Mouse (Mus musculus) heart, embryonic 14.5 days (tissue): Measurements from ENCODE around the gene 1700029P11Rik. TPM values are rescaled to one million over a fixed set of nuclear protein-coding genes. Genes with fewer than 3 reads are reported as not detected.
"Not testable (repeated sequence)": the region's sequence is repeated elsewhere in the genome, so short reads cannot be mapped to it uniquely, and the experiment has no call there.

Experiments
- ATAC-seq: fragments of 200-750 bp; cut with Nextera tagmentation; 2 replicates; pipeline ENCODE4 v1.8.0; 2017; ENCODE audit warnings: low read depth, moderate TSS enrichment; ENCODE audit not compliant: insufficient number of reproducible peaks, insufficient read depth, low FRiP score
- H3K27ac ChIP-seq, 2 experiments: fragments of 200-500 bp in 1 of 2; fragments of 300-500 bp in 1 of 2; sonication (generic) in 1 of 2; replicated peaks in 1 of 2; 2 replicates each; pipeline ENCODE4 v1.5.1; 2012 to 2014; ENCODE audit warnings: low read depth in 2 of 2, low read length in 2 of 2, control low read depth in 1 of 2, mild to moderate bottlenecking in 1 of 2, mixed read lengths in 1 of 2; ENCODE audit not compliant: control insufficient read depth in 1 of 2, insufficient read depth in 1 of 2
- H3K27me3 ChIP-seq: fragments of 300-500 bp; sonication (generic); 2 replicates; pipeline ENCODE4 v1.6.1; 2014; ENCODE audit warnings: mild to moderate bottlenecking, low read length, control low read depth; ENCODE audit not compliant: control insufficient read depth, insufficient read depth
- H3K36me3 ChIP-seq: fragments of 300-500 bp; sonication (generic); 2 replicates; pipeline ENCODE4 v1.6.1; 2014; ENCODE audit warnings: mild to moderate bottlenecking, control low read depth, low read length, mixed read lengths; ENCODE audit not compliant: control insufficient read depth, insufficient read depth
- H3K4me1 ChIP-seq, 2 experiments: fragments of 200-500 bp in 1 of 2; fragments of 300-500 bp in 1 of 2; sonication (generic) in 1 of 2; 2 replicates each; pipeline ENCODE4 v1.6.1; 2012 to 2014; ENCODE audit warnings: low read length in 2 of 2, control low read depth in 1 of 2, mixed read lengths in 1 of 2; ENCODE audit not compliant: control insufficient read depth in 2 of 2, insufficient read depth in 2 of 2
- H3K4me2 ChIP-seq: fragments of 300-500 bp; sonication (generic); 2 replicates; pipeline ENCODE4 v1.6.1; 2014; ENCODE audit warnings: mild to moderate bottlenecking, low read length
- H3K4me3 ChIP-seq, 2 experiments: fragments of 200-500 bp in 1 of 2; fragments of 300-500 bp in 1 of 2; sonication (generic) in 1 of 2; 2 replicates each; pipeline ENCODE4 v1.5.1; 2012 to 2014; ENCODE audit warnings: low read length in 2 of 2, mild to moderate bottlenecking in 2 of 2, control low read depth in 1 of 2, low read depth in 1 of 2, moderate library complexity in 1 of 2; ENCODE audit not compliant: control insufficient read depth in 1 of 2, insufficient read depth in 1 of 2
- H3K9ac ChIP-seq: fragments of 300-500 bp; sonication (generic); 2 replicates; pipeline ENCODE4 v1.6.1; 2014; ENCODE audit warnings: mild to moderate bottlenecking, low read length
- H3K9me3 ChIP-seq: fragments of 300-500 bp; sonication (generic); 2 replicates; pipeline ENCODE4 v1.6.1; 2016; ENCODE audit warnings: low read length, control low read depth; ENCODE audit not compliant: control insufficient read depth
- WGBS: fragments of 180-500 bp; shearing (Covaris S2); extraction: QIAGEN DNeasy Blood & Tissue Kit; methylation state at CpG from one replicate; pipeline ENCODE4 v1.1.7; 2014; 5-methylcytosine and 5-hydroxymethylcytosine counted together
- polyA plus RNA-seq: library from polyadenylated mRNA; unstranded; fragments of >200 nt; fragmentation: Nextera tagmentation; extraction: Ambion mirVana; gene quantifications from 2 replicates; pipeline ENCODE4 v1.2.1, GENCODE M21; 2014

The 1700029P11Rik gene
- polyA plus RNA-seq, 1 experiment from 2014 or later, result not detected

DNA sequence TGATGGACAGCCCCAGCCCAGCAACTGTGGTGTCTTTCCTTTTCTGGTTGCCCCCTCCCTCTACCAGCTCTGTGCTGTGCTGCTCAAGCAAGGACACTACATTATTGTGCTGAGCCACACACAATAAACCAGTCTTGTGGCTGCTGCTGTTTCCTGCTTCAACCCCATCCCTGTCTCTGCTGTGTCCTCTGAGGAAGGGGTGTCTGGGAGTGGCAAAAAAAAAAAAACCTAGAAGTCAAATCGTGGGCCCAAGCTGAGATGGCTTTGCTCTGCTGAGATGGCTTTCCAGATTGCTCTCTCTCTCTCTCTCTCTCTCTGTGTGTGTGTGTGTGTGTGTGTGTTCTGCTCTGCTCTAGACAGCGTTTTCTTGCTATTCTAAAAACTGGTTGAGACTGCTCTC lies 11.9 kb upstream of the 1700029P11Rik start:
- H3K27me3 ChIP-seq, result no peaks in the 10 kb centered on the region
- no peaks in the 10 kb centered on the region for H3K4me1 ChIP-seq
- no peaks in the 10 kb centered on the region for H3K36me3 ChIP-seq
- peaks cover 5% of the 10 kb centered on the region for H3K9me3 ChIP-seq
- H3K4me3 ChIP-seq, result no peak overlapping the region
- H3K27ac ChIP-seq, result no peak overlapping the region
- no peak for ATAC-seq
- WGBS, result 60% methylated on average over 2 of the region's 2 CpGs
- no peak overlapping the region for H3K4me2 ChIP-seq
- H3K9ac ChIP-seq, result no peak overlapping the region

DNA sequence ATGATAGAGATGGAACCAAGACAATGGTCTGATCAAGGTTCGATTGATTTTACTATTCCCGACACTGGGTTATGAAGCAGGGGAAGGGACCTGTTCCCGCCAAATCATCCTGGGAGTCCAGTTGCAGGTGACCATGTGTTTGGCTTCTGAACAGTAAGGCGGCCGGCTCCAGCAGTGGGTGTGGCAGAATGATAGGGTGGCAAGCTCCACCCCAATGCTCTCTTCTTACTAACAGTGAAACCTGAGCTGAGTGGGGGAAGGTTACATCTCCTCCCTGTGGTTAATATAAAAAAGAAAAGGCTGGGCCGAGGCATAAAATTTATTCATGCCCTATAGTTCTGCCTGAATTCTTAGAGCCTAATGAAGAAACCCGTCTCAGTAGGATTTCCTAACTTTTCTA lies 11.2 kb upstream of the 1700029P11Rik start:
- no peaks in the 10 kb centered on the region for H3K4me1 ChIP-seq
- no peaks in the 10 kb centered on the region for H3K36me3 ChIP-seq
- H3K9ac ChIP-seq, result no peak overlapping the region
- H3K27me3 ChIP-seq, result no peaks in the 10 kb centered on the region
- no peak overlapping the region for H3K4me2 ChIP-seq
- H3K27ac ChIP-seq, result no peak overlapping the region
- 61% methylated on average over 7 of the region's 7 CpGs for WGBS
- peaks cover 5% of the 10 kb centered on the region for H3K9me3 ChIP-seq
- H3K4me3 ChIP-seq, result no peak overlapping the region
- no peak for ATAC-seq

DNA sequence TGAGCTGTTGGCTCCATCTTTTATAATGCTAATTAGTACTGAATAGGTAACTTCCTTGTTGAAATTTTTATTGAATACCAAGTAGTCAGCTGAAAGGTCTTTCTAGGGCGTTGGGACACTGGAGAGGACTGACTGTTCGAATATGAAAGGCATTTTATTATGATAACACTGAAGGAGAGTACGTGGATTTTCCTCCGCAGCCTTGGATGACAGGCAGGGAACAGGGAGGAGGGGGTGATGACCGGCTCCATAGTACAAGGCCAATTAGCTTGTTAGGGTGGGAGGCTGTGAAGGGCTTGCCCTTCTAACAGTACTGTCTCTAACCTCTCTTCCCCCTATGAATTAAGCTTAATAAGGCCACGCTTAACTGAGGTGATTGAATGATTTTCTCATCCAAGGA lies 10.7 kb upstream of the 1700029P11Rik start:
- not testable (repeated sequence) for H3K4me1 ChIP-seq, H3K9ac ChIP-seq, H3K4me3 ChIP-seq, H3K9me3 ChIP-seq, H3K27ac ChIP-seq, H3K27me3 ChIP-seq, ATAC-seq, H3K4me2 ChIP-seq, H3K36me3 ChIP-seq
- WGBS, result 62% methylated on average over 6 of the region's 6 CpGs

DNA sequence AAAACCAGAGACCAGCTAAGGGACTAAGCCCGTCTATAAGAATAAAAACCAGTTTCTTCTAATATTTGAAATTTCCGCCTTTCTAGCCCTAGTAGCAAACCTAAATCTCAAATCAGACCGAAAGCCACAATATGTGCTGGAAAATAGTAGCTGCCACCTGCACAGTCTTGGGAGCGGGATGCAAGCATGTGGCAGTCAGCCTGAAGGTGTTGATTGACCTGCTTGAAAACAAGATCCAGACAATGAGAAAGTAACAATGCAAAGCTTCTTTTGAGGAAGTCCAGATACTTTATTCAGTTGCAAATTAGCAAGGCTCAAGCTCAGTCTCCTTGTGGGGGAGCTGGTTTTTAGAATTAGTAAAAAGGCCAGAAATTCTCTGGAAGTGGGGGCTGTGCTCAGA lies 9.8 kb upstream of the 1700029P11Rik start:
- 86% methylated on average over 4 of the region's 4 CpGs for WGBS
- H3K36me3 ChIP-seq, H3K27me3 ChIP-seq, H3K27ac ChIP-seq, H3K4me3 ChIP-seq, H3K4me1 ChIP-seq, ATAC-seq, H3K4me2 ChIP-seq, H3K9me3 ChIP-seq, H3K9ac ChIP-seq: not testable (repeated sequence)

DNA sequence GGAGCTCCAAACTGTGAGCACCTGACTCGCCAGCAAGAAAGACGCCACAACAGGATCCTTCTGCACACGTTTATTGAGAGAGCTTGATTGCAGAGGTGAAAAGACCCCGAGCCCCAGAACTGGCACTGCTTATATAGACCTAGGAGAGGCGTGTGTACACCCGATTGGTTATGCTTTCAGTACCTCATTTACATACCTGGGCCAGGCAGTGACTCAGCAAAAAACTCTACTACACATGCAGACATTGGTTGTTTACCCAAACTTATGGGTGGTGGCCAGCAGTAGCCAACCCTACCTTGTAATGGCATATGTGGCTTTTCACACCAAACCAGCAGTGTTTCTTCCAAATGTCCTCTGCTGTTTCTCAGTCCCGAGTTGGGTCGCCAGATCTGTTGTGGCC lies 5.2 kb upstream of the 1700029P11Rik start:
- not testable (repeated sequence) for H3K9me3 ChIP-seq, H3K9ac ChIP-seq, H3K27me3 ChIP-seq, ATAC-seq, H3K4me3 ChIP-seq, H3K27ac ChIP-seq, H3K36me3 ChIP-seq, H3K4me2 ChIP-seq, H3K4me1 ChIP-seq
- 88% methylated on average over 8 of the region's 8 CpGs for WGBS

DNA sequence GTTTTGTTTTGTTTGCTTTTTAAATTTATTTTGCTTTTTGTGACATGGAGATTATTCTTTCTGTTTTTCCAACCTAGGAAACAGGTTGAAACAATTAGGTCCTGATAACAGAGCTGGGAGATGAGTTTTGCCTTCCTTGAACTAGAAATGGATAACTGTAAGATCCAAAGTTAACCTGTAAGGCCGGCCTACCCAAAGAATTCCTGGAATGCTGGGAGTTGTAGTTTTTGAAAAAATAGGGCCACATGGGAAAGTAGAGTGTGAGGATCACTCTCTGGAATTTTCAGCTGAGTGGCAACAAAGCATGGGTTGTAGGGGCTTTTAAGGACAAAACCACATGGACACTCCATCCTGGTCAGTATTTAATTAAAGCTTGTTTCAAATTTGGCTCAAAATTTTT lies 1.8 kb downstream of the 1700029P11Rik start:
- Histone ChIP-seq H3K9ac (no peak overlapping the region), H3K27ac (no peak overlapping the region), H3K9me3 (no peaks in the 10 kb centered on the region), H3K36me3 (no peaks in the 10 kb centered on the region), H3K4me3 (no peak overlapping the region), H3K27me3 (no peaks in the 10 kb centered on the region), H3K4me2 (no peak overlapping the region), H3K4me1 (no peaks in the 10 kb centered on the region)
- WGBS, result 50% methylated on average over 1 of the region's 1 CpGs
- ATAC-seq, result no peak

DNA sequence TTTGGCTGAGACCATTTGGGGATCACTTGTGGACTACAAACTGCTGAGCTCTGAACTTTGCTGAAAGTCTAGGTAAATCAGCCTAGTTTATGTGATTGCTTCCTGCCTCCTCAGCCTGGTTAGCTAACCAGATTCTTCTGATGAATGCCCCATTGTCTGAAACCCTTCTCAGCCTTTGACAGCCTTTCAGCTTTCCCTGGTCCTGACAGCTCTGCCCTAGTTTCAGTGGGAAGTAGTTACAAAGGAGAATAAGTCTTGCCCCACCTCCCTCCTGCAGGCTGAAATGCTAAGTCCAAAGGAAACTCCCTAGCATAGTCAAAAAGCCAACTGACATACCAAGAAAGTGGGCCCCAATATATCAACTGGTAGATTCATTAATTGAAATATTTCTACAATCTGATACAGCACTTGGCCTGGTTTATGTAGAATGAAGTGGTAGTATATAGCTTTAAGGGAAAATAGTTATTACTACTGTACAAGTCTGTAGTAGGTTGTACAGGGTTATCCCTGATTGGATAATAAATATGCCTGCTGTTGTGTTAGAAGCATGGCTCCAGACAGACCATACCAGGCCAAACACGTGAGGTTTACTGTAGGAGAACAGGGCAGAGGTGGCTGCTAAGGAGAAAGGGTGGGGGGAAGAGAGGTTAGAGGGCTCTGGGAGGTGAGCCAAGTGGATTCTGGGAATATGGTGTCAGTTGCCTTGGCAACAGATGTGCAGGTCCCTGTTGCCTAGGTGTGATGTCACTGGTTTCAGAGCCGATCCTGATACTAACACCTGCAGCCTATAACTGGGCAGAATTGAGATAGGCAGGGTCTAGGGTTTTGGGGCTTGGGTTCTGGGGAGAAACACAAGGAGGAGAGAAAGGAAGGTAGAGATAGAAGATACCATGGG lies 5.2 kb downstream of the 1700029P11Rik start:
- Histone ChIP-seq H3K4me3 (no peak overlapping the region), H3K4me2 (no peak overlapping the region), H3K9me3 (no peaks in the 10 kb centered on the region), H3K36me3 (no peaks in the 10 kb centered on the region), H3K9ac (no peak overlapping the region), H3K27ac (no peak overlapping the region), H3K27me3 (no peaks in the 10 kb centered on the region), H3K4me1 (peaks cover 4 to 12% of the 10 kb centered on the region in 2 experiments)
- 78% methylated on average over 2 of the region's 2 CpGs for WGBS
- ATAC-seq, result no peak

DNA sequence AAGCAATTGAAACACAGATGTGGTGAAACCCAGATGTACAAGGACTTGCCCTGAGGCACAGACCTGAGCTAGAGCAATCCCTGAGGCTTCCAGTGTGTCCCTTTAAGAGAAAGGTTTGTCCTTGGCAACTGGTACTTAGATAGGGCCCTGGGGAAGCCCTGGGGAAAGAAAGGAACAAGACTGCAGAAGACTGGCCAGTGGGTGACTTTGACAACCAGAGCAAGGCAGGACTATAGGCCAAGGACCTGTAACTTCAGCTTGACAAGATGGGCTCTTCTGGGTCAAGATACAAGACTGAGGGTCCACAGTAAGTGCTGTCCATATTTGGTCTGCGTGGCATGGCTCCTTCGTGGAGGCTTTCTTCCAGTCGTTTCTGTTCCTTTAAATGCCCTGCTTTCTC lies 7.3 kb downstream of the 1700029P11Rik start, which contains the start of gene Xrcc6:
Gene Xrcc6 (plus strand): TSS at position 190 of the 400 bp plus-strand sequence.
- whole genome bisulfite sequencing, result 68% methylated on average over 3 of the region's 3 CpGs

More for the DNA sequence above, 7.3 kb downstream of the 1700029P11Rik start, which contains the start of gene Xrcc6:
- Histone ChIP-seq H3K4me2 (no peak within 1 kb of the TSS), H3K27ac (no peak within 1 kb of the TSS), H3K9me3 (no peaks in the 10 kb centered on the region), H3K36me3 (peaks cover 2% of the 10 kb centered on the region; the same call in 1 of the 2 replicates), H3K9ac (no peak within 1 kb of the TSS), H3K27me3 (no peaks in the 10 kb centered on the region), H3K4me3 (no peak within 1 kb of the TSS), H3K4me1 (peaks cover 10 to 15% of the 10 kb centered on the region in 2 experiments)
- ATAC-seq, result no peak
